Mouse (Mus musculus): ENCODE measurements around the gene Mark3.

Gene Mark3

GRCm38 (mm10) chr12:111560286-111560685 lies 14.0 kb upstream of the Mark3 start:
- no peak for ATAC-seq (ENCODE audit: low TSS enrichment)

DNA sequence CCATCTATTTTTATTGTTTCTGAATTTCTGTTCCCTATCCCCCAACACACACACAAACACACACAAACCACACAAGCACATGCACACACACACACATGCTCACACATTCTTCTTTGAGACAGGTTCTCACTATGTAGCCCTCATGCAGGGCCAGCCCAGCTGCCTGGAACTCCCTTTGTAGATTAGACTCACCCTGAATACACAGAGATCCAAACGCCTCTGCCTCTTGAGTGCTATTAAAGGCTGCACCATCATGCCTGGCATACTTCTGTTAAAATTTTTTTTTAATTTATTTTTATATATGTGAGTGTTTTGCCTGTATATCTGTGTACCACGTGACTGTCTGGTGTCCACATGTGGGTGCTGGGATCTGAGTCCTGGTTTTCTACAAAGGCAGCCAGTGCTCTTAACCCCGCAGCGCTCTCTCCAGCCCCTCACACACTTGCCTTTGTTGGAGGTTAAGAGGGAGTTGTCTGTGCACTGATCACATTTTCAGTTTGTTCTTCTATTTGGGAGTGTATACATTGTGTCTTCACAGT lies 12.0 kb upstream of the Mark3 start:
- ATAC-seq (ENCODE audit: low TSS enrichment): peak; percentile 64; the same call in 1 of the 2 replicates

DNA sequence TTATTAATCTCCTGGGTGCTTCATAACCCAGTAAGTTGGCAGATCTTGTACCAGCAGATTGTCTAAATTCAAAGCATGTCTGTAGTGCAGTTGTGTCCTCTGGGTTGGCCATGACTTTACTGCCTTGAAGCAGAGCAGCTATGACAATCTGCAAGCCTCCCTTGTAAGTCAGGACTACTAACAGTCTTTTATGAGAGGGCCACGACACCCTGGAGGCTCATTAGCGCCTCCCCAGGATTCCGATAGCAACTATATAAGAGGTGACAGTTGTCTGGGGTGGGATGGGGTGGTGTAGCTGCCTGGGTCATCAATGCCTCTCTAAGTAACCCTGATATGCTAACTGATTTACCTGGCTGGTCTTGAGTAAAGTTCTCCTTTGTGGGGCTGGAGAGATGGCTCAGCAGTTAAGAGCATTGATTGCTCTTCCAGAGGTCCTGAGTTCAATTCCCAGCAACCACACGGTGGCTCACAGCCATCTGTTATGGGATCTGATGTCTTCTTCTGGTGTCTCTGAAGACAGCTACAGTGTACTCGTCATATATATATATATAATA lies 11.2 kb upstream of the Mark3 start:
- ATAC-seq (ENCODE audit: low TSS enrichment): no peak

- no peak for ATAC-seq (ENCODE audit: low TSS enrichment)
Measured at GRCm38 (mm10) chr12:111565363-111565762, 9.0 kb upstream of the Mark3 start.

- ATAC-seq (ENCODE audit: low TSS enrichment): no peak
Measured at GRCm38 (mm10) chr12:111568836-111569235, 5.5 kb upstream of the Mark3 start.

GRCm38 (mm10) chr12:111572406-111572805 lies 1.9 kb upstream of the Mark3 start:
- no peak for ATAC-seq (ENCODE audit: low TSS enrichment)

DNA sequence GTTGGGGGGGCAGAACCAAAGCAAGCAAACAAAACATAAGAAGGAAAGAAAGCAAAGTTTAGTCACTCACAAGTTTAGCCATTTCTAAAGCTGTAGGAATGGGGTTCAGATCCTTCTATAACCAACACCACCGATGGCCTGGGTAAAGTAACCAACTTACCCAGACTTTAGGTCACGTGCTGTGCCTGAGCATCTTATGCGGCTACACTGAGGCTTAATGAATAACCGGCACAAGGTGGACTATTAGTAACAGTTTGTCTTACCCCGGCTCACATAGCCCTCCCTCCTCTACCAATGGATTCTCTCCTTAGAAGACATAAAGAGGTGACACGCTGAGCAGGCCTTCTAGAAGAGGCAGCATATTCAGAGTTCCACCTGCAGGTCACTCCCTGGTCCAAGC lies 1.0 kb upstream of the Mark3 start:
- ATAC-seq (ENCODE audit: low TSS enrichment): 0 out of 2 replicates have a peak, but pooled peaks have one; percentile 6

- ATAC-seq (ENCODE audit: low TSS enrichment): peak; percentile 20; the same call in 1 of the 2 replicates
Measured at GRCm38 (mm10) chr12:111574887-111575838, 840 bp downstream of the Mark3 start.

GRCm38 (mm10) chr12:111583058-111583457 lies 8.7 kb downstream of the Mark3 start:
- no peak for ATAC-seq (ENCODE audit: low TSS enrichment)

GRCm38 (mm10) chr12:111584401-111584800 lies 10.1 kb downstream of the Mark3 start:
- no peak for ATAC-seq (ENCODE audit: low TSS enrichment)

GRCm38 (mm10) chr12:111587252-111587651 lies 12.9 kb downstream of the Mark3 start:
- no peak for ATAC-seq (ENCODE audit: low TSS enrichment)

DNA sequence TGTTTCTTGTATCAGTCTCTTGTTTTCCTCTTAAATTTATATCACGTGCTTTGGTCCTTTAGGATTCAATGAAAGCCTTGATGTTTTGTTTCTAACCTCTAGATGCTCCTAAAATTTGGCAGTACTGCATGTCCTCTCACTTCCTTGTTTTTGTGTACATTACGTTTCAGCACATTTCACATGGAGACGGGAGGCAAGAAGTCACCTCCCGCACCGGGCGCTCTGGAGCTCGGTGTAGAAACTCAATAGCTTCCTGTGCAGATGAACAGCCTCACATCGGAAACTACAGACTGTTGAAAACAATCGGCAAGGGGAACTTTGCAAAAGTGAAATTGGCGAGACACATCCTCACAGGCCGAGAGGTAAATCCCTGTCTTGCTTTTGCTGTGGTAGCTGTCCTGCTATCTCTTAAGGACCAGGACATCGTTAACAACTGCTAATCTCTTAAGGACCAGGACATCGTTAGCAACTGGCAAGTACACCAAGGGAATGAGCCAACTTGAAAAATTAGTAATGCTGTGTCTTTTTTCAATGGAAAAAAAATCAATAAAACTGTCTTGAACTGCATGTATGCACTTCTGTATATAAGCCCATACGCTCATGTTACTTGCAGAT lies 18.2 kb downstream of the Mark3 start:
- no peak for ATAC-seq (ENCODE audit: low TSS enrichment)

GRCm38 (mm10) chr12:111593775-111594174 lies 19.5 kb downstream of the Mark3 start:
- ATAC-seq (ENCODE audit: low TSS enrichment): no peak

DNA sequence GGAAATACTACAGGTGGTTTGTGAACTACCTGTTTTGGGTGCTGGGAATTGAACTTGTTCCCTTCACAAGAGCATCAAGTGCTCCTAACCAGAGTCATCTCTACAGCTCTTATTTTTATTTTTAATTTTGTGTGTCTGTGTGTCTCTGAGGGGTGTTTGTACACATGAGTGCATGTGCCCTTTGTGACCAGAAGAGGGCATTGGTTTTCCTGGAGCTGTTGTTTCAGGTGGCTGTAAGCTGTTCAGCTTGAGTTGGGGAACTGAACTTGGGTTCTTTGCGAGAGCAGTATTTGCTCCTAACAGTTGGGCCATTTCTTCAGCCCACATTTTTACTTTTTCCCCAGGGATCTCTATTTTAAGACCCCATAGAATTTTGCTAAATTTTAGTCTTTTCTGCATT lies 23.0 kb downstream of the Mark3 start:
- no peak for ATAC-seq (ENCODE audit: low TSS enrichment)

DNA sequence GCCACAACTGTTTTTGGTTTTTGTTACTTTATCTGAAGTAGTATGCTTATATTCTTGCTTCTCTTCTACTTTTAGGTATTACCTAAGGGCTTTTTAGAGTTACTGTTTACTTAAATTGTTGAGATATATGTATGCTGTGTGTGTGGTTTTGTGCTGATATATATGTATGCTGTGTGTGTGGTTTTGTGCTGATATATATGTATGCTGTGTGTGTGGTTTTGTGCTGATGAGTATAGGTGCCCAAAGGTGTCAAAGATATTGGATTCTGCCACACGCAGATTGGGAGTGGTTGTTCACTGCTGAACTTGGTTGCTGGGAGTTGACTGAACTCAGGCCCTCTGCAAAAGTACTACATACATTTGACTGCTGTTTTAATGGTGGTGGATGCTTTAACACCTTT lies 24.6 kb downstream of the Mark3 start:
- ATAC-seq (ENCODE audit: low TSS enrichment): no peak

DNA sequence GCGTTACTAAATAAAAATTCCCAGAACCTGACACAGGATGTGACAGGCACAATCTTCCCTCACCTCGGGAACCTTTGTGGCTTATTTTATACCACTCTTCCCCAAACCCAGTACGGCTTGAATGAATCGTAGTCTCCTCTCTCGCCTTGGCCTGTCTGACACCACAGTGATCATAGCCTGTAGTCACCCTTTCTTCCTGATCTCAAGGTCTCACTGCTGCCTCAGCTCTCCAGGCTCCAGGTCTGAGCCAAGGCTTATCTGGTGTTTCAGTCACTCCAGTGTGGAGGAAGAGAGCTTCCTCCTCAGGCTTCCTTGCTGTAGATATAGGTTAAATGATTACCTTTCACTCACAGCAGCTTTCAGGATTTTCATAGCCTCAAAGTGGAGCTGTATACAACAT lies 25.3 kb downstream of the Mark3 start:
- no peak for ATAC-seq (ENCODE audit: low TSS enrichment)

GRCm38 (mm10) chr12:111603871-111604270 lies 29.5 kb downstream of the Mark3 start:
- no peak for ATAC-seq (ENCODE audit: low TSS enrichment)

DNA sequence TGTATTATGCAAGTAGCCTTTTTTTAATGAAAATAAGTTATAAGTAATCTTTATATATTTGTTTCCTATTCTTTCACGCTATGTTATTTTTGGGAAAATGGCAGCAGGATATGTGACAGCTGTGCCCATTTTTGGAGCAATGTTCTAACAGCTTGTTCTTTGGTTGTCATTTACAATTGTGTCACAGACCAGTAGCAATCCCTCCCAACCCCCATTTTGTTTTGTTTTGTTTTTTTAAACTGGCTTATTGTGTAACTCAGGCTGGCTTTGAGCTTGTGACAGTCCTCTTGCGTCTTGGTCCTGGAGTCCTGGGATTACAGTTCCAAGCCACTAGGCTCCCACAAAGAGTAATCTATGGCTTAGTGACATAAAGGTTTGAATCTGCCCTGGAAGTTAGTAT lies 31.3 kb downstream of the Mark3 start:
- ATAC-seq (ENCODE audit: low TSS enrichment): no peak

DNA sequence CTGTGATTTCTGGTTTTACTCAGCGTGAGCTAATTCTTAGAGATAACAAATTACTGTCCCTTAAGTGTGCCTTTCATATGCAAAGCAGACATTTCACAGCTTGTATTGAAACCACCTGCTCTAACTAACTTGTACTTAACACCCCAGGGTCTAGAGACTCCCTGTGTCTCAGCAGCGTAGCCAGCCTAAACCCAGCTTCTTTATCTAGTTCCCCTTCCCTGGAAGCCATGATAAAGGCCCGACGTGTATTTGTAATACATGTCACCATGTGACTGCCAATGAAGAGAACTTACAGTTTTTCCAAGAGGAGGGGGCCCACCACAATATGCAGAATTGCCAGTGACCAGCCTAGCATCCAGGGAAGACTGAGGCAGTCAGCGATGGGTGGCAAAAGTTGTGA lies 33.7 kb downstream of the Mark3 start:
- ATAC-seq (ENCODE audit: low TSS enrichment): no peak

- ATAC-seq (ENCODE audit: low TSS enrichment): no peak
Measured at GRCm38 (mm10) chr12:111614475-111615141, 40.3 kb downstream of the Mark3 start.

GRCm38 (mm10) chr12:111618266-111618665 lies 43.9 kb downstream of the Mark3 start:
- no peak for ATAC-seq (ENCODE audit: low TSS enrichment)

GRCm38 (mm10) chr12:111648061-111648645 lies 73.8 kb downstream of the Mark3 start:
- ATAC-seq (ENCODE audit: low TSS enrichment): peak; percentile 54
